Mouse (Mus musculus) cerebellum, adult 2 months (tissue): ENCODE data around the gene Haao.

Experiments
- CTCF ChIP-seq: fragments of 200-500 bp; IDR thresholded peaks from 2 replicates; pipeline ENCODE4 v1.5.1; 2011; ENCODE audit warnings: low read depth, mild to moderate bottlenecking, control low read depth, low read length, moderate library complexity, borderline replicate concordance; ENCODE audit not compliant: insufficient read depth
- POLR2A ChIP-seq: fragments of 200-500 bp; IDR thresholded peaks from 2 replicates; pipeline ENCODE4 v1.6.1; 2011; ENCODE audit warnings: low read length, control low read depth, borderline replicate concordance; ENCODE audit not compliant: insufficient read depth

- no peak for TF ChIP-seq POLR2A
- peak; percentile 65 for TF ChIP-seq CTCF
These were observed 39.9 kb downstream of the Haao start for GRCm38 (mm10) chr17:83807778-83808398.
